Mouse (Mus musculus) layer of hippocampus, postnatal 10 days (tissue): ENCODE results near the gene Rpn2. TPM values are rescaled to one million over a fixed set of nuclear protein-coding genes. Genes with fewer than 3 reads are reported as not detected.

Source experiments
- DNase-seq, 2 experiments: peaks; one replicate each; pipeline ENCODE4 v3.0.0; 2021; ENCODE audit warnings: low spot score in 2 of 2
- total RNA-seq, 2 experiments: library from RNA; stranded (reverse); gene quantifications; 2 replicates each; pipeline ENCODE4 v1.2.3; 2021

Gene Rpn2
- total RNA-seq, 2 experiments from 2014 or later: 137 to 144 TPM

GRCm38 (mm10) chr2:157349121-157349778, 70.4 kb downstream of the Rpn2 start:
- DNase-seq: peak; percentile 29 to 38

DNA sequence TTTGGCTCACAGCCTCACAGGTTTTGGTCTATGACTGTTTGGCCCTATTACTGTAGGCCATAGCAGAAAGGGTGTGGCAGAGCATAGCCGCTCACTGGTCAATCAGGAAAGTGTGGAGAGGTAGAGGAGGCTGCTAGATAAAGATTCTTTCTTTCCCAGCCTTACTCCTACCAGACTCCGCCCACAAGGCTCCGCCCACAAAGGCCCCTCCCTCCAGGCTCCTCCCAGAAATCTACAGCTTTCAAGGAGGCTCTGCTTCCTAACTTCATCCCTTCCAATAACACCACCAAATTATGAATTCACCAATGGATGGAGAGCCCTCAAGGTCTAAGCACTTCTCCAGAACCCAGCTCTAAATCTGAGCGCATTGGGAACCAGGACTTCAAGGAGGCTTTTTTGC, 74.4 kb downstream of the Rpn2 start:
- DNase-seq: no peak

DNA sequence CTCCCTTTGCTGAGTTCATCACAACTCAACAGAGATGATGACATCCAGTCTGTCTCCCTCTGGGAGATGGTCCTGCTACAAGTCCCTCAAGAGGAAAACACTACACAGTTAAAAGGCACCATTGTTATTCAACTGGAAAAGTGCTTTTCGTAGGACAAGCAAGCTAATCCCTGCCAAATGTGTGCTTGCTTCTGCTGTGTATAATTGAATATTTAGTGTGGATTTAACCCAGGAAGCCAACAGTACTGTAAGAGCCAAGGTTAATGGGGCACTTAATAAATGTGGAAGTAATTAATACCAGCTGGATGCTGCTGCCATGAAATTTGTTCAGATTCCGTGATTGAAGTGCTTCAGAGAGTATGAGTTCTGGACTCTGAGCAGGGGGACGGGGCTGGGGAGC, 75.3 kb downstream of the Rpn2 start:
- DNase-seq: no peak

GRCm38 (mm10) chr2:157360028-157360427, 81.2 kb downstream of the Rpn2 start:
- DNase-seq: no peak

- no peak for DNase-seq
These were observed 84.2 kb downstream of the Rpn2 start for GRCm38 (mm10) chr2:157363031-157363430.

GRCm38 (mm10) chr2:157366762-157367161, 87.9 kb downstream of the Rpn2 start:
- no peak for DNase-seq

DNA sequence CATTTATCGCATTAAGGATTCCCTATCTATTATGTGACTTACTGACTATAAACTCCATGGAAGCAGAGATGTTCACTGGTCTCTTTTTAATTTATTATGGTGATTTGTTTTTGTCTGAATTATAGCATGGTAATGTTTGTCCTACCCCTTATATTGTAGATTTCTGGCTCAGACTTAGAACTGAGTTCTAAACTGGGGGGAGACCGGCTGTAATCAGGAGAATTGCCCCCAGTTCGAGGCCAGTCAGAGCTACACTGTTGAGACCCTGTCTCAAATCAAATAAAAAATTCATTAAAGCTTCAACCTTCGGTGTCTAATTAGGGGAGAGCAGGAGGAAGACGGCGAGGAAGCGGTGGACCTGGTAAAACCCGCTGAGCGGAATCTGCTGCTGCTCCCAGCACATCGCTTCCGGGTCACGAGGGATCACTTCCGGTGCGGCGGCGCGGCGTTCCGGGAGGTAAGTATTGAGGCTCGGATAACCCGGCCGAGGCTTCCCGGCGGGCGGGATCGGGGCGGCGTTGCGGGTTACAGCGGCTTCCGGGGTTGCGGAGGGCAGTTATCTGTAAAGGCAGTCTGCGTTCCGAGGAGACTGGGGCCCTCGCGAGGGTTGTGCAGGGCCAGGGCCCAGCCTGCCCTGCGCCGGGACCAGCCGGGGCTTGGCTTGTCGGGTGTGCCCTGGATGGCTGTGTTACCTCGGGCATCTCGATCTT, 88.5 kb downstream of the Rpn2 start, which contains the start of gene Manbal:
Gene Manbal, plus strand, starts transcription at position 411 of the 710 bp plus-strand sequence.
- peak; percentile 99 for DNase-seq

DNA sequence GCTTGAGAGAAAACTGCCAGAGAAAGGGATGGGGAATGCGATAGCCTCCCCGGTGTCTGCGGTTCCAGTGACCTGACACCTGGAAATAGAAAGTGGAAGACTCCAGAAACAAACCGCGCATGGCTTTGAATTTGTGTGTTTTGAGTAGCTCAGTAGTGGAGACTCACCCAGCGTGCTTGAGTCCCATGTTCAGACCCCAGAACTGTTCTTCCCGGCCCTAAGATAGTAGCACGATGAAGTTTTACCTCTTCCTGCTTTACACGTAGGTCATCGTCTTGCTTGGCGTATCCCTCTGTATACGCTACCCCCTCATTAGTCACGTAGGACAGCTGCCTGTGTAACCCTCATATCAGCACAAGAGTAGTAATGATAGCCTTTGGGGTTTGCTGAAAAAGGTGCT, 89.2 kb downstream of the Rpn2 start:
- no peak for DNase-seq

DNA sequence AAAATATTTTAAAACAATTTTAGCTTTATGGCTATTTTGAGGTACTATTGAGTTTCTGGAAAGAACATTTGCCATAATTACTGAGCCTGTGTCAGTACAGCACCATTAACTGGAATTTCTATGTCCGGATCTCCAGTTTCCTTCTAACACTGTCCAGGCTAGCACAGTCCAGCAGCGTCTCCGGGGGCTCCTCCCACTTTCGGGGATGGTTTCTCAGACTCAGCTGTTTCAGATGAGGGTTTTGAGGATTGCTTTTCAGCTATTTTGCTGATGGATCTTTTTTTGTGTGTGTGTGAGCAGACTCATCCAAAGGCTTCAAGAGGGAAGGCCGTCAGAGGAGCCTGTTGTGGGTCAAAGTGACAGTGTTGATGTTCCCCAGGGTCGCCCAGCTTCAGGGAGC, 92.9 kb downstream of the Rpn2 start:
- DNase-seq: no peak

GRCm38 (mm10) chr2:157373681-157374080, 94.9 kb downstream of the Rpn2 start:
- no peak for DNase-seq

- DNase-seq: no peak
These were observed 96.2 kb downstream of the Rpn2 start for GRCm38 (mm10) chr2:157375051-157375450.

Other genes with a start within 250 kb of the Rpn2 start
- gene Soga1, start 199.8 kb upstream of the Rpn2 start, total RNA-seq: 10 to 100 TPM; 74.1 to 79.6 TPM
- not detected for gene Tldc2, start 192.0 kb upstream of the Rpn2 start, total RNA-seq
- gene Samhd1, start 143.8 kb upstream of the Rpn2 start, total RNA-seq: 10 to 100 TPM; 14.6 TPM
- gene Rbl1, start 74.5 kb upstream of the Rpn2 start, total RNA-seq: 1 to 10 TPM; 2.5 to 3.4 TPM
- gene Mroh8, start 532 bp downstream of the Rpn2 start, total RNA-seq: under 1 TPM; 0.25 to 0.47 TPM
- not detected for gene Ghrh, start 68.5 kb downstream of the Rpn2 start, total RNA-seq
- 10 to 100 TPM; 73.9 to 82.5 TPM for gene Manbal, start 88.6 kb downstream of the Rpn2 start, total RNA-seq
- gene Src, start 139.4 kb downstream of the Rpn2 start, total RNA-seq: 100 to 1,000 TPM in 1 of 2 experiments, 10 to 100 TPM in 1; 92.7 to 101 TPM